Mouse (Mus musculus) ES-Bruce4 (cell line): ENCODE measurements at regions not wholly inside any gene's neighbourhood (a gene's known extent, or its start where the extent isn't known, plus 50 kb on each side); places are given as distances from the start of the nearest gene placed in this dataset.
"Not testable (repeated sequence)": the region's sequence is repeated elsewhere in the genome, so short reads cannot be mapped to it uniquely, and the experiment has no call there.

Source experiments
- EP300 ChIP-seq: IDR thresholded peaks from 2 replicates; pipeline ENCODE4 v1.6.1; 2011; ENCODE audit warnings: low read depth, low read length; ENCODE audit not compliant: insufficient read depth
- POLR2A ChIP-seq: IDR thresholded peaks from one replicate; pipeline ENCODE4 v1.8.1; 2011; ENCODE audit warnings: low read length; ENCODE audit not compliant: insufficient read depth

DNA sequence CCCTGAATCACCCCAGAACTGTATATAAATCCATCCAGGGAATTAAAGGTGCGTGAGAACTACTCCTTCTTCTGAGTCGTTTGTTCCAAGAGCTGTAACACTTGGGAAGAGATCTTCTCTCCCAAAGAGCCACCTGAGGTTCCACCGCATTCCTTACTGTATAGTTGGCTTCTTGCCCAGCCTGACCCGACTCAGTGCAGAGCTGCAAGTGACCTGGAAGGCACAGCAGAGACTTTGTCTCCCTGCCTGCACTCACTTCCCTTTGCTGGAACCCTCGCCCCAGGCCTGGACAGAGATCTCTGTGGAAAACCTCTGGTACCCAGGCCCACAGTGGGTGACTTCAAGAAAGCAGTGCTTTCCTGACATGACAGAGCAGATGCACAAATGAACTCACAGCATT, 83.6 kb upstream of the Zfp706 start:
- TF ChIP-seq EP300, POLR2A: not testable (repeated sequence)
